Mouse (Mus musculus): ENCODE data around the gene Zfp661. TPM values are rescaled to one million over a fixed set of nuclear protein-coding genes. Genes with fewer than 3 reads are reported as not detected.

Zfp661 gene
- polyA plus RNA-seq, 1 experiment from 2014 or later: 7.1 TPM

Other genes with a start within 250 kb of the Zfp661 start
- gene Astl, start 248.5 kb downstream of the Zfp661 start, polyA plus RNA-seq (2015; fragmentation: Nextera tagmentation; extraction: Ambion mirVana): not detected in 2 replicates
- 0.47 TPM in 2 replicates for gene Adra2b, start 223.9 kb downstream of the Zfp661 start, polyA plus RNA-seq (2015; fragmentation: Nextera tagmentation; extraction: Ambion mirVana)
- 0.18 and 0.33 TPM in 2 replicates for gene Gpat2, start 161.9 kb downstream of the Zfp661 start, polyA plus RNA-seq (2015; fragmentation: Nextera tagmentation; extraction: Ambion mirVana)
- 30.4 and 31.8 TPM in 2 replicates for gene Fahd2a, start 142.5 kb downstream of the Zfp661 start, polyA plus RNA-seq (2015; fragmentation: Nextera tagmentation; extraction: Ambion mirVana)
- 11.0 and 13.9 TPM in 2 replicates for gene Kcnip3, start 65.0 kb downstream of the Zfp661 start, polyA plus RNA-seq (2015; fragmentation: Nextera tagmentation; extraction: Ambion mirVana)
- 0.09 and 0.10 TPM in 2 replicates for gene Prom2, start 45.6 kb downstream of the Zfp661 start, polyA plus RNA-seq (2015; fragmentation: Nextera tagmentation; extraction: Ambion mirVana)
- 130 and 142 TPM in 2 replicates for gene Mrps5, start 128 bp upstream of the Zfp661 start, polyA plus RNA-seq (2015; fragmentation: Nextera tagmentation; extraction: Ambion mirVana)
- 2.9 and 4.8 TPM in 2 replicates for gene Mal, start 69.6 kb upstream of the Zfp661 start, polyA plus RNA-seq (2015; fragmentation: Nextera tagmentation; extraction: Ambion mirVana)
- gene Mall, start 142.8 kb upstream of the Zfp661 start, polyA plus RNA-seq (2015; fragmentation: Nextera tagmentation; extraction: Ambion mirVana): 1.4 TPM in 2 replicates
- gene Nphp1, start 201.8 kb upstream of the Zfp661 start, polyA plus RNA-seq (2015; fragmentation: Nextera tagmentation; extraction: Ambion mirVana): 14.2 and 16.8 TPM in 2 replicates
- gene Mtln, start 205.4 kb upstream of the Zfp661 start, polyA plus RNA-seq (2015; fragmentation: Nextera tagmentation; extraction: Ambion mirVana): 44.1 and 47.5 TPM in 2 replicates
- 10.9 and 12.5 TPM in 2 replicates for gene Bub1, start 244.8 kb upstream of the Zfp661 start, polyA plus RNA-seq (2015; fragmentation: Nextera tagmentation; extraction: Ambion mirVana)

Data from hindbrain, embryonic 15.5 days (tissue).